Mouse (Mus musculus): Measurements from ENCODE around the gene St14.

GRCm38 (mm10) chr9:31091162-31091581 is 40.5 kb downstream of the St14 start:
- TF ChIP-seq CTCF (IDR thresholded peaks at IDR 0.05; ENCODE audit: control insufficient read depth, insufficient read depth, insufficient read length) (no peak), MYOG (IDR thresholded peaks at IDR 0.05; ENCODE audit: control insufficient read depth, extremely low read depth, insufficient read length) (no peak), USF1 (IDR thresholded peaks at IDR 0.05; ENCODE audit: low read depth) (no peak), CEBPB (IDR thresholded peaks at IDR 0.05; ENCODE audit: low read depth) (no peak), MAX (IDR thresholded peaks at IDR 0.05) (no peak)

Data from C2C12 (cell line).